Mouse (Mus musculus): ENCODE measurements at regions not wholly inside any gene's neighbourhood (a gene's known extent, or its start where the extent isn't known, plus 50 kb on each side); places are given as distances from the start of the nearest gene placed in this dataset.

- no peak for DNase-seq (ENCODE audit: low read depth, low spot score)
Observed at GRCm38 (mm10) chr3:143594676-143595075, 610.3 kb downstream of the Lmo4 start.

GRCm38 (mm10) chr3:143586653-143587052 is 618.4 kb downstream of the Lmo4 start:
- DNase-seq (ENCODE audit: low read depth, low spot score): no peak

- DNase-seq (ENCODE audit: low read depth, low spot score): no peak
Observed at GRCm38 (mm10) chr3:143584692-143585603, 620.1 kb downstream of the Lmo4 start.

- DNase-seq (ENCODE audit: low read depth, low spot score): no peak
Observed at GRCm38 (mm10) chr3:143576338-143577007, 628.5 kb downstream of the Lmo4 start.

- DNase-seq (ENCODE audit: low read depth, low spot score): no peak
Observed at GRCm38 (mm10) chr3:143575737-143576136, 629.3 kb downstream of the Lmo4 start.

GRCm38 (mm10) chr3:143574035-143574864 is 630.8 kb downstream of the Lmo4 start:
- DNase-seq (ENCODE audit: low read depth, low spot score): no peak

- DNase-seq (ENCODE audit: low read depth, low spot score): no peak
Observed at GRCm38 (mm10) chr3:143569930-143570329, 635.1 kb downstream of the Lmo4 start.

GRCm38 (mm10) chr3:143565067-143565466 is 640.0 kb downstream of the Lmo4 start:
- DNase-seq (ENCODE audit: low read depth, low spot score): no peak

GRCm38 (mm10) chr3:143542811-143543210 is 661.0 kb upstream of the Pkn2 start:
- no peak for DNase-seq (ENCODE audit: low read depth, low spot score)

GRCm38 (mm10) chr3:143527982-143528381 is 646.2 kb upstream of the Pkn2 start:
- no peak for DNase-seq (ENCODE audit: low read depth, low spot score)

- no peak for DNase-seq (ENCODE audit: low read depth, low spot score)
Observed at GRCm38 (mm10) chr3:143527274-143527673, 645.5 kb upstream of the Pkn2 start.

- no peak for DNase-seq (ENCODE audit: low read depth, low spot score)
Observed at GRCm38 (mm10) chr3:143512517-143513249, 630.9 kb upstream of the Pkn2 start.

GRCm38 (mm10) chr3:143509531-143509930 is 627.7 kb upstream of the Pkn2 start:
- no peak for DNase-seq (ENCODE audit: low read depth, low spot score)

- peak; percentile 45 for DNase-seq (ENCODE audit: low read depth, low spot score)
Observed at GRCm38 (mm10) chr3:143508280-143508679, 626.5 kb upstream of the Pkn2 start.

- no peak for DNase-seq (ENCODE audit: low read depth, low spot score)
Observed at GRCm38 (mm10) chr3:143501017-143501416, 619.2 kb upstream of the Pkn2 start.

GRCm38 (mm10) chr3:143495389-143495788 is 613.6 kb upstream of the Pkn2 start:
- DNase-seq (ENCODE audit: low read depth, low spot score): no peak

- no peak for DNase-seq (ENCODE audit: low read depth, low spot score)
Observed at GRCm38 (mm10) chr3:143477916-143478610, 596.3 kb upstream of the Pkn2 start.

GRCm38 (mm10) chr3:143475461-143475860 is 593.7 kb upstream of the Pkn2 start:
- DNase-seq (ENCODE audit: low read depth, low spot score): no peak

GRCm38 (mm10) chr3:143447005-143447709 is 565.4 kb upstream of the Pkn2 start:
- DNase-seq (ENCODE audit: low read depth, low spot score): no peak

GRCm38 (mm10) chr3:143417401-143417800 is 535.6 kb upstream of the Pkn2 start:
- DNase-seq (ENCODE audit: low read depth, low spot score): no peak

Data from brain, embryonic 18.5 days (tissue).